Mouse (Mus musculus) cerebellum, postnatal 4 days (tissue): ENCODE measurements at regions not wholly inside any gene's neighbourhood (a gene's known extent, or its start where the extent isn't known, plus 50 kb on each side); places are given as distances from the start of the nearest gene placed in this dataset.

ENCODE experiments used
- DNase-seq, 2 experiments: peaks; one replicate each; pipeline ENCODE4 v3.0.0; 2022; ENCODE audit warnings: low spot score in 2 of 2, mixed read lengths in 1 of 2

DNA sequence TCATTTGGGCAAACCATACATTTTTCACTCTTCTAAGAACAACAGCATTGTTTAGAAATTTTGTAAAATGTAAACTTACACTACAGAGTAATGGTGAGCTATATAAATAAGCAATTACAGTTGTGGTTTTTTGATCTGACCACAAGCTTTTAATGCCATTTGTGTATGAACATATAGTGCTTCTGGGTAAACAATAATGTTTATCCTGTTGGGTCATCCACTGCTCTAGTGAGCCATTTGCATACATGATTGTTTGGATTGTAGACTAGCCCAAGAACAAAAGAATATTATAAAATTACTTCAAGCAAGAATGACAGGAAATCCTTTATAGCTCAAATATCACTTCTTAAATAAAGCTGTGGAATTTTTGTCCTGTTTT, 68.4 kb upstream of the Zeb2 start:
- DNase-seq, result no peak

DNA sequence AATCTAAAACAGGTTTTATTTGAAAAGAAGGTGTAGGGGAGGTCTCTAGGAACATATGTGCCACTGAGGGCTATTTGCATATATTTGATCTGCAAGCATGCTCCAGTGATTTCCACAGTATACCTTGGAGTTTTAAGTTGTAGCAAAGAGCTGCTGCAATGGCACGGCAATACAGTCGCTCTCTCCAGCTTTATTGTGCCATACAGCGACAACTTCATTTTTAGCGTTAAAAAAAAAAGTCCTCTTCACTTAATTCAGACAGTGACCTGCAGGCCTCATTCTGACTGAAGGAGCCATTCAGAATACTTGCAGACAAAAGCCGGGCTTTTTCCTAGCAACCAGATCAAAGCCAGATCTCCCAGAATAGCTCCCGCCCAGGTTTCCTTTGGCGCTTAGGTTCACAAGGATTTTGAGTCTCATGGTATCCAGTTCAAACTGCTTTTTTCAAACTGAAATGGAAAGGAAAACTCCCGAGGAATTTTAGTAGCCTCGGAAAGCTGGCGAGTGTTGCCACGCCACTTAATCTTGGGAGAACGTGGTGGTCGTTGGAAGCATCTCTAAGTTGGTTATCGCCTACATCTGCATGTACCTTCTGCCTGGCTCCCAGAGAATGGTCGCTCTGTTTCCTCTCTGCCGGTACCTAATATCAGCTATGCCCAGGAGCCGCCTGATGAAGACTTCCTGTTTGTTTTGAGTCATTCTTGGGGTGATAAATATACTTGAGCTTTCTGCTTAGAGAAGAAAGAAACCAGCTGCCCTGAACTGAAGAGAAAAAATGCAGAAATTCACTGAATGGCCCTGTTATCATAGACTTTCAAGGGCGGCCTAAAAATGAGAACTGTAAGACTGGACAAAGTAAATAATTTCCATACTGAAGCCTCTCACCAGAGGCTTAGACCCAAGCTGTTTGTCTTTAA, 67.8 kb upstream of the Zeb2 start:
- DNase-seq, result no peak

DNA sequence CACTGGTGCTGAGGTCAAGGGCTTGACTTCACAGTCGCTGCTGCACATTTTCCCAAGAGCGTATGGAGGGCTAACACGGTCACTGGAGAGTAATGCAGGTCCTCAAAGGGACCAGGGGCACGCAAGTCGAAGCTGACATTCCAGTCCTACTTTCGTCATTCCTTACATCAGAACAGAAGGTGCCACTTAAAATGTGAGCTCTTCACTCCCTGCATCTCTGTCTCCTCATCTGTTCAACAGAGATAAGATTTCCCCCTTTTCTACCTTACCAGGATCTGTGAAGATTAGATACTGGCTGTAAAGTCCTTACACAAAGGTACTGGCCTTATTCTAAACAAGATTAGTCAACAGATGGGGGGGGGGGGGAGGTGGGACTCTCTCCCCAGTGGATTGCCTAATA, 67.0 kb upstream of the Zeb2 start:
- DNase-seq, result no peak

DNA sequence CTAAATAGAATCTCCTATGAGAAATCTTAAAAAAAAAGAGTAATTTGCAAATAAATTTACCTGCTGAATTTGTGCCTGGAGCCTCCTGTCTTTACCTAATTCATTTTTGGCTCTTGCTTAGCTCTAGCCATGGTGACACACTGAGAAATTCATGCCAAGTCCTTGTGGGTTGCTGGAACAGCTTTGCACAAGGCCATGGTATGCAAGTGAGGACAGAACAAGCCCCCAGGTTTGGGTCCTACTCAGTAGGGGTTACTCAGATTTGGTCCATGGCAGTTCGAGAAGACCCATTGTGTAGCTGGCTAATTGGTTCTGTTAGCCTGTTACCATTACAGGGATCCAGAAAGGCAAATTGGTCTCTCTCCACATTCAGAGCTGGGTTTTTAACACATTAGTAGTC, 65.7 kb upstream of the Zeb2 start:
- DNase-seq, result no peak

DNA sequence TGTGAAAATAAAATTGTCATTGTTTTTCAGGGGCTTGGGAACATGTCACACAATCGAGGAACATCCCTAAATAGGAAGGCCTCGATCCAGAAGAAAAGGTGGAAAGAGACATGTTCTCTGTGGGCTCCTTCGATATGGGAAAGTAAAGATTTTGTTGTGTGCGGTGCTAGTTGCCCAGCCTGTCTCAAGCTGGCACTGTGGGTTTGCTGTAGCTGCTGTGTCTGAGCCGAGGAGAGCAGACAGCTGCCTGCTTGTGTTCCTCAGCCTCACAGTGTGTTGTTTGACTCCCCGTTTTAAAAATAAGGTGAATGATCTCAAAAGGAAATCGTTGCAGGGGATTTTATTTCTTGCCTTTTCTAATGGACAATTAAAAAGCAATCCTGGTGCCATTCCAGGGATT, 64.4 kb upstream of the Zeb2 start:
- DNase-seq, result peak in 1 of 2 experiments; percentile 21

DNA sequence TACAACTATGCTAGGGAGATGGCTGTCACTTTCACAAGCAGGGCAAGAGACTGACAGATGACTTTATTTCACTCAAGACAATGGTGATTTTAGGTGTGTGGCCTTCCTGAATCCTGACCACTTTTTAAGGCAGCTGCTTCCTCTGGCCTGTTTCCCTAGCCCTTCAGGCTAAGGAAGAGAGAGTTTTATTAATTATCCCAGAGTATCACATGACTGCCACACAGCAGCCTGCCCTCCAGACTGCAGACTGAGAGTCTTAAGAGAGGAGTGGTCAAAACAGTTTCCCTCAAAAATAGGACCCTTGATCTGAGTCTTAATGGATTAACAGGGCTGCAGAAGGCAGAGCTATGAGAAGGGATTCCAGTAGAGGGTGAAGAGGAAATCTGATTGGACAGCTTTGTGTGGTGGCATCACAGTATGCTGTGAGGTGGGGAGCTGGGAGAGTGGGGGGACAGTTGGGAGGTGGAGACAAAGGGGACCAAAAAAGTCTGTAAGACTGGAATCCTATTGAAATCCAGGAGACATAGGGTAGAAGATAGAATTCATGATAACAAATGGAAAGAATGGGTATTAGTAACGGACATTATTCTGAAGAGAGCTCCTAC, 61.8 kb upstream of the Zeb2 start:
- no peak for DNase-seq

DNA sequence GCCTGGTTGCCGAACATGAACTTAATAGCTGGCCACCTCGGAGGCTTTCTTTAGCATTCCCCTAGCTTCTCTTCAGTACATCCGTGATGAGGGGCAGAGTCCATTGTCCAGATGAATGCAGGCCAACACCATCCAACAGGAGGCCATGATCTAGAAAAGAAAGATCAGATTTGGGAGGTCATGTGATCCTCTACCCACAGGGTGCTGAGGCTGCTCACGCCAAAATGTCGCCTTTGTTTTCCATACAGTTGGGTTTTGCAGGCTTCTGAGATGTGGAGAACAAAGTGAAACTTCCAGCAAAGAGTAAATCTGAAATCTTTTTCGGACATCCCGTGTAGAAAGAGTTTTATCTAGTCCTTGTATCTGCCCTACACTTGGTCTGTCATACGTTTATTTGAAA, 55.2 kb upstream of the Zeb2 start:
- DNase-seq, result no peak

DNA sequence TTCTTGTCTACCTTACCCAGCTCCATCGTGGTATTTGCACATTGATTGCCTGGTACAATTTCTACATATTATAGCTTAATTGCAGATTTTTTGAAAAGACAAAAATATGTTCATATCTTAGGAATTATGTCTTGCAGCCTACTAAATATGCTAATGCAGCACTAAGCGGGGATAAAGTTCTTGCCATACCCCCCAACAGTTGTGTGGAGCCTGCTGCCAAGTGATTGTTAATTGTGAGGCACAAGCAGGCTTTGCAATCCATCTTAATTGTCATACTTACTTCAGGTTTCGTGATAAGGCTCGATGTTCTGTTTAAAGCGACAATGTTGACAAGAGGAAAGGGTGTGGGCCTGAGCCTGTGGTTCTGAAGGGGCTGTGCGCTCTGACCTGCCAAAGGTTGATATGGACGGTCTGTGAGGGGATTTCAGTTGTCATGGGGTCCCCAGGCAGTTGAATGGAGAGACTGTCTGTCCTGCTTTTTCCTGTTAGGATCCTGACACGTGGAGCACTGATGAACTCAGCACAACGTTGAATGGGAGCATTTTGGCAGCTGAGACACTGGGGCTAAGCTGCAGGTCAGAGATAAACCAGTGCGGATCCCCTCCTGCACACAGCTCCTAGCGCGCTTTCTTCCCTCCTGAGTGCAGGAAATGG, 54.5 kb upstream of the Zeb2 start:
- DNase-seq, result no peak

DNA sequence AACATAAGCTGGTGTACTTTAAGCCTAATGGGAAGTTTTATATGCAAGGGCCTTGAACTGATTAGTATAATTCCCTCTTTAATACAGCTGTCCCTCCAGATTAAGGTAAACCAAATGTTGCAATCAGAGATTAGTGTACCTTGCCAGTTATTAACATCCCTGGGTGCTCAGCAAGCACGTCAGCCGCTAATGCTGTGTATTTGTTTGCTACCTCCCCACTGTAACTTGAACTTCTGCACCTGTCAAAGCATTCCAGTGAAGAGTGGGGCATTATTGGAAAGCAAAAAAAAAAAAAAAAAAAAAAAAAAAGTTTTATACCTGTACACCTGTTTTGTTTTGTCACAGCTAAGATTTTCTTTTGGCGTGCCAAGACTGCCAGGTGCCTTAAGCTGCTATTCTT, 53.1 kb upstream of the Zeb2 start:
- no peak for DNase-seq

DNA sequence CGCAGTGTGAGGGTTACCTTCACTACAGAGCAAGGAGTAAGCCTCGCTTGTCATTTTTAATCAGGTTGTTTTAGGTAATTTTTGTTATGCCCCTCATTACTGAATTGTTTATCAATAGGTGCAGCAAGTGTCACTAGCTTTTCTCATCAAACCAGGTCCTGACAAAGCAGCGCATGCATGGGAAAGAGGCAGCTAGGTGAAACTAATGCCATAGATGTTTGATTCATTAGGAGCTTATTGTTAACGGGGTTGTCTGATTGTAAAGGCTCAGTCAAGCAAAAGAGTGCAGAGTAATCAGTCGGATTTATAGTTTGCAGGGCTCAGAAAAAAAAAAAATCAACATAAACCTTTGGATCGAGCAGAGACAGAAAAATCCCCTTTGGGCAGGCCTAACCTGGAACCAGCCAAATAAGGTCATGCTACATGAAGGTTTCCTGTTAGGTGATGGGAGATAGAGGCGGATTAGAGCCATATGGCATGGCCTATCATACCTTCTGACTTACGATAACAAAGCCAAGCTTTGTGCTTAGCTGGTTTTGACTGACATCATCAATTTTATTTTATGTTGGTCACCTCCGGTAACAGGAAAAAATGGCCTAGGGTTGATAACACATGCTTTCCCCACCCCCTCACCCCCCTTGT, 52.4 kb upstream of the Zeb2 start:
- DNase-seq, result no peak

DNA sequence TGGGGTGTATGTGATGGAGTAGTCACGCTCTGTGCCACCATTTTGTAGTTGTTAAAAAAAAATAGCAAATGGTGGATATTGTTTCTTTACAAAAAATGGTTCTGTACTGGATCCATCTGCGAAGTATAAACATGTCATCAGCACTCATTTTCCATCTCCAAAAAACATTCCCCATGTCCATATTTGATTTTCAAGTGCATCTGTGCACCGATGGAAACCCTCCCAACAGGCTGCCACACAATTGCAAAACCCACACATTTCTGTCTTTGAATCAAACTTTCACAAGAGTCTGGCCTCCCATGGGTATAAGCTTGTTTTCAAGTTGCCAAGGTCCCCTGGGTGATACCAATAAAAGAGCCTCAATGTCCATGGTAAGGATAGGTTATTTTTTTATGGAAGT, 51.4 kb upstream of the Zeb2 start:
- no peak for DNase-seq
